Mouse (Mus musculus) MEL (cell line): ENCODE measurements around the gene Adnp.

Source experiments
- BHLHE40 ChIP-seq: IDR thresholded peaks from 2 replicates; pipeline ENCODE4 v1.6.1; 2012; ENCODE audit warnings: low read depth, mild to moderate bottlenecking, inconsistent platforms, low read length, improper control_type of control experiment, borderline replicate concordance
- CHD1 ChIP-seq: IDR thresholded peaks from 2 replicates; pipeline ENCODE4 v1.6.1; 2012; ENCODE audit warnings: low read depth, mild to moderate bottlenecking, inconsistent platforms, low read length, improper control_type of control experiment
- CTCF ChIP-seq, 3 experiments: IDR thresholded peaks in 2 of 3; conservative IDR thresholded peaks in 1 of 3; 2 replicates each; pipeline ENCODE4 v1.5.1; 2011 to 2012; ENCODE audit warnings: low read length in 3 of 3, low read depth in 2 of 3, mild to moderate bottlenecking in 2 of 3, improper control_type of control experiment in 1 of 3, inconsistent platforms in 1 of 3, mixed read lengths in 1 of 3, moderate library complexity in 1 of 3; ENCODE audit not compliant: control insufficient read depth in 1 of 3, insufficient read depth in 1 of 3, poor library complexity in 1 of 3, severe bottlenecking in 1 of 3
- EP300 ChIP-seq, 2 experiments: IDR thresholded peaks; 2 replicates each; pipeline ENCODE4 v1.6.1; 2011; ENCODE audit warnings: improper control_type of control experiment in 2 of 2, low read length in 2 of 2, low read depth in 1 of 2, mild to moderate bottlenecking in 1 of 2
- ETS1 ChIP-seq: IDR thresholded peaks from 2 replicates; pipeline ENCODE4 v1.6.1; 2012; ENCODE audit warnings: low read depth, mild to moderate bottlenecking, inconsistent platforms, low read length, improper control_type of control experiment, moderate library complexity
- GATA1 ChIP-seq: IDR thresholded peaks from 2 replicates; pipeline ENCODE4 v1.6.1; 2011; ENCODE audit warnings: low read depth, low read length, improper control_type of control experiment
- HCFC1 ChIP-seq: IDR thresholded peaks from 2 replicates; pipeline ENCODE4 v1.6.1; 2012; ENCODE audit warnings: low read depth, mild to moderate bottlenecking, inconsistent platforms, low read length, improper control_type of control experiment, moderate library complexity
- MEF2A ChIP-seq: IDR thresholded peaks from 2 replicates; pipeline ENCODE4 v1.6.1; 2014; ENCODE audit warnings: low read depth, mild to moderate bottlenecking, inconsistent platforms, low read length, improper control_type of control experiment; ENCODE audit not compliant: poor library complexity, insufficient replicate concordance, severe bottlenecking; ENCODE audit errors: extremely low read depth
- POLR2A ChIP-seq, 2 experiments: IDR thresholded peaks; 2 replicates each; pipeline ENCODE4 v1.6.1; 2011 to 2012; ENCODE audit warnings: low read length in 2 of 2, mild to moderate bottlenecking in 2 of 2, control low read depth in 1 of 2, improper control_type of control experiment in 1 of 2, low read depth in 1 of 2, moderate library complexity in 1 of 2; ENCODE audit not compliant: control insufficient read depth in 1 of 2, insufficient read depth in 1 of 2, poor library complexity in 1 of 2
- TAL1 ChIP-seq: IDR thresholded peaks from 2 replicates; pipeline ENCODE4 v1.6.1; 2012; ENCODE audit warnings: mild to moderate bottlenecking, inconsistent platforms, low read length, moderate library complexity, mixed read lengths
- TCF12 ChIP-seq: IDR thresholded peaks from 2 replicates; pipeline ENCODE4 v1.6.1; 2014; ENCODE audit warnings: low read depth, mild to moderate bottlenecking, inconsistent platforms, low read length, improper control_type of control experiment, moderate library complexity
- ZC3H11A ChIP-seq: IDR thresholded peaks from 2 replicates; pipeline ENCODE4 v1.6.1; 2012; ENCODE audit warnings: low read depth, mild to moderate bottlenecking, inconsistent platforms, low read length, improper control_type of control experiment

GRCm38 (mm10) chr2:168205265-168205664, 1.6 kb downstream of the Adnp start:
- TF ChIP-seq CTCF (IDR thresholded peaks at IDR 0.05 in 2 of 3, conservative IDR thresholded peaks at IDR 0.05 in 1 of 3; ENCODE audit: control insufficient read depth in 1 of 3, insufficient read depth in 1 of 3, low read depth in 2 of 3, low read length in 3 of 3, poor library complexity in 1 of 3, severe bottlenecking in 1 of 3) (peak in 2 of 3 experiments; percentile 89 to 92), EP300 (IDR thresholded peaks at IDR 0.05; ENCODE audit: low read depth in 1 of 2, low read length in 2 of 2) (peak; percentile 42 to 67), ETS1 (peak; percentile 68), GATA1 (no peak), MEF2A (0 out of 2 replicates have a peak, but pooled peaks have one; percentile 26), ZC3H11A (peak; percentile 42; the same call in 1 of the 2 replicates), TAL1 (no peak), BHLHE40 (peak; percentile 76), TCF12 (peak; percentile 70), POLR2A (IDR thresholded peaks at IDR 0.05; ENCODE audit: control insufficient read depth in 1 of 2, insufficient read depth in 1 of 2, low read depth in 1 of 2, low read length in 2 of 2, poor library complexity in 1 of 2) (no peak), CHD1 (no peak; the same call in 1 of the 2 replicates), HCFC1 (peak; percentile 77)
